Mouse (Mus musculus) splenic B cell, adult 2 months (primary cell): ENCODE results near the gene Il1rl2.

ENCODE experiments used
- DNase-seq: peaks from one replicate; pipeline ENCODE4 v3.0.0-alpha.2; 2011; ENCODE audit warnings: low read depth, low spot score
- H3K27me3 ChIP-seq: 2 replicates; pipeline ENCODE4 v1.6.1; 2012; ENCODE audit warnings: mild to moderate bottlenecking, low read length, moderate library complexity, mixed read lengths; ENCODE audit not compliant: control insufficient read depth, poor library complexity, insufficient read depth, severe bottlenecking
- H3K36me3 ChIP-seq: 2 replicates; pipeline ENCODE4 v1.6.1; 2012; ENCODE audit warnings: mild to moderate bottlenecking, low read length, moderate library complexity, mixed read lengths; ENCODE audit not compliant: control insufficient read depth, poor library complexity, insufficient read depth, severe bottlenecking

Il1rl2 gene

GRCm38 (mm10) chr1:40306111-40306510 is 18.3 kb upstream of the Il1rl2 start:
- no peaks in the 10 kb centered on the region for H3K27me3 ChIP-seq
- H3K36me3 ChIP-seq = no peaks in the 10 kb centered on the region
- DNase-seq = no peak

GRCm38 (mm10) chr1:40311123-40311522 is 13.3 kb upstream of the Il1rl2 start:
- no peak for DNase-seq
- H3K27me3 ChIP-seq = no peaks in the 10 kb centered on the region

GRCm38 (mm10) chr1:40311625-40312024 is 12.8 kb upstream of the Il1rl2 start:
- Histone ChIP-seq H3K27me3 (no peaks in the 10 kb centered on the region), H3K36me3 (no peaks in the 10 kb centered on the region)
- no peak for DNase-seq

More at GRCm38 (mm10) chr1:40311123-40311522, 13.3 kb upstream of the Il1rl2 start:
- no peaks in the 10 kb centered on the region for H3K36me3 ChIP-seq

GRCm38 (mm10) chr1:40314016-40314415 is 10.4 kb upstream of the Il1rl2 start:
- no peaks in the 10 kb centered on the region for H3K27me3 ChIP-seq
- H3K36me3 ChIP-seq = no peaks in the 10 kb centered on the region
- no peak for DNase-seq

- no peaks in the 10 kb centered on the region for H3K27me3 ChIP-seq
- no peak for DNase-seq
- no peaks in the 10 kb centered on the region for H3K36me3 ChIP-seq
Measured at GRCm38 (mm10) chr1:40317657-40318056, 6.8 kb upstream of the Il1rl2 start.

GRCm38 (mm10) chr1:40321824-40322223 is 2.6 kb upstream of the Il1rl2 start:
- Histone ChIP-seq H3K27me3 (no peaks in the 10 kb centered on the region), H3K36me3 (no peaks in the 10 kb centered on the region)
- DNase-seq = no peak

GRCm38 (mm10) chr1:40322543-40322942 is 1.9 kb upstream of the Il1rl2 start:
- no peaks in the 10 kb centered on the region for H3K36me3 ChIP-seq
- H3K27me3 ChIP-seq = no peaks in the 10 kb centered on the region
- DNase-seq = no peak

GRCm38 (mm10) chr1:40324955-40325702 is 719 bp downstream of the Il1rl2 start:
- DNase-seq = peak; percentile 17
- Histone ChIP-seq H3K36me3 (no peaks in the 10 kb centered on the region), H3K27me3 (no peaks in the 10 kb centered on the region)

GRCm38 (mm10) chr1:40325711-40326327 is 1.4 kb downstream of the Il1rl2 start:
- DNase-seq = no peak
- H3K36me3 ChIP-seq = no peaks in the 10 kb centered on the region
- no peaks in the 10 kb centered on the region for H3K27me3 ChIP-seq

- no peaks in the 10 kb centered on the region for H3K27me3 ChIP-seq
- H3K36me3 ChIP-seq = no peaks in the 10 kb centered on the region
- DNase-seq = no peak
Measured at GRCm38 (mm10) chr1:40327604-40328003, 3.2 kb downstream of the Il1rl2 start.

- no peaks in the 10 kb centered on the region for H3K36me3 ChIP-seq
- no peaks in the 10 kb centered on the region for H3K27me3 ChIP-seq
- DNase-seq = no peak
Measured at GRCm38 (mm10) chr1:40329526-40329925, 5.1 kb downstream of the Il1rl2 start.

- H3K27me3 ChIP-seq = no peaks in the 10 kb centered on the region
- DNase-seq = no peak
- no peaks in the 10 kb centered on the region for H3K36me3 ChIP-seq
Measured at GRCm38 (mm10) chr1:40330181-40330580, 5.8 kb downstream of the Il1rl2 start.

- Histone ChIP-seq H3K36me3 (no peaks in the 10 kb centered on the region), H3K27me3 (no peaks in the 10 kb centered on the region)
- DNase-seq = no peak
Measured at GRCm38 (mm10) chr1:40339346-40339745, 14.9 kb downstream of the Il1rl2 start.

- DNase-seq = no peak
- no peaks in the 10 kb centered on the region for H3K36me3 ChIP-seq
- H3K27me3 ChIP-seq = no peaks in the 10 kb centered on the region
Measured at GRCm38 (mm10) chr1:40340102-40340501, 15.7 kb downstream of the Il1rl2 start.

GRCm38 (mm10) chr1:40352158-40352903 is 27.9 kb downstream of the Il1rl2 start:
- no peaks in the 10 kb centered on the region; the same call in 1 of the 2 replicates for H3K27me3 ChIP-seq

More at GRCm38 (mm10) chr1:40352158-40352903, 27.9 kb downstream of the Il1rl2 start:
- no peaks in the 10 kb centered on the region for H3K36me3 ChIP-seq
- no peak for DNase-seq
